Mouse (Mus musculus): ENCODE data around the gene Actn4. TPM values are rescaled to one million over a fixed set of nuclear protein-coding genes. Genes with fewer than 3 reads are reported as not detected.

The Actn4 gene
- total RNA-seq, 1 experiment from 2014 or later: 36.9 TPM

- no peak for ATAC-seq (replicated peaks; ENCODE audit: insufficient number of reproducible peaks, low FRiP score, low TSS enrichment, poor library complexity, severe bottlenecking)
These were observed 7.4 kb downstream of the Actn4 start for GRCm38 (mm10) chr7:28954773-28955172.

GRCm38 (mm10) chr7:28953476-28954376 is 8.4 kb downstream of the Actn4 start:
- no peak for ATAC-seq (replicated peaks; ENCODE audit: insufficient number of reproducible peaks, low FRiP score, low TSS enrichment, poor library complexity, severe bottlenecking)

GRCm38 (mm10) chr7:28952786-28953185 is 9.4 kb downstream of the Actn4 start:
- ATAC-seq (replicated peaks; ENCODE audit: insufficient number of reproducible peaks, low FRiP score, low TSS enrichment, poor library complexity, severe bottlenecking): no peak

- no peak for ATAC-seq (replicated peaks; ENCODE audit: insufficient number of reproducible peaks, low FRiP score, low TSS enrichment, poor library complexity, severe bottlenecking)
These were observed 10.4 kb downstream of the Actn4 start for GRCm38 (mm10) chr7:28951764-28952163.

- no peak for ATAC-seq (replicated peaks; ENCODE audit: insufficient number of reproducible peaks, low FRiP score, low TSS enrichment, poor library complexity, severe bottlenecking)
These were observed 11.6 kb downstream of the Actn4 start for GRCm38 (mm10) chr7:28950346-28951037.

- ATAC-seq (replicated peaks; ENCODE audit: insufficient number of reproducible peaks, low FRiP score, low TSS enrichment, poor library complexity, severe bottlenecking): no peak
These were observed 12.8 kb downstream of the Actn4 start for GRCm38 (mm10) chr7:28949298-28949697.

GRCm38 (mm10) chr7:28948746-28949145 is 13.4 kb downstream of the Actn4 start:
- no peak for ATAC-seq (replicated peaks; ENCODE audit: insufficient number of reproducible peaks, low FRiP score, low TSS enrichment, poor library complexity, severe bottlenecking)

- ATAC-seq (replicated peaks; ENCODE audit: insufficient number of reproducible peaks, low FRiP score, low TSS enrichment, poor library complexity, severe bottlenecking): no peak
These were observed 15.9 kb downstream of the Actn4 start for GRCm38 (mm10) chr7:28946271-28946610.

GRCm38 (mm10) chr7:28945416-28946270 is 16.5 kb downstream of the Actn4 start:
- ATAC-seq (replicated peaks; ENCODE audit: insufficient number of reproducible peaks, low FRiP score, low TSS enrichment, poor library complexity, severe bottlenecking): no peak

- no peak for ATAC-seq (replicated peaks; ENCODE audit: insufficient number of reproducible peaks, low FRiP score, low TSS enrichment, poor library complexity, severe bottlenecking)
These were observed 17.3 kb downstream of the Actn4 start for GRCm38 (mm10) chr7:28944756-28945415.

- no peak for ATAC-seq (replicated peaks; ENCODE audit: insufficient number of reproducible peaks, low FRiP score, low TSS enrichment, poor library complexity, severe bottlenecking)
These were observed 18.5 kb downstream of the Actn4 start for GRCm38 (mm10) chr7:28943451-28944180.

GRCm38 (mm10) chr7:28941542-28941941 is 20.6 kb downstream of the Actn4 start:
- no peak for ATAC-seq (replicated peaks; ENCODE audit: insufficient number of reproducible peaks, low FRiP score, low TSS enrichment, poor library complexity, severe bottlenecking)

- ATAC-seq (replicated peaks; ENCODE audit: insufficient number of reproducible peaks, low FRiP score, low TSS enrichment, poor library complexity, severe bottlenecking): no peak
These were observed 21.0 kb downstream of the Actn4 start for GRCm38 (mm10) chr7:28941129-28941528.

- no peak for ATAC-seq (replicated peaks; ENCODE audit: insufficient number of reproducible peaks, low FRiP score, low TSS enrichment, poor library complexity, severe bottlenecking)
These were observed 22.5 kb downstream of the Actn4 start for GRCm38 (mm10) chr7:28939418-28940183.

- ATAC-seq (replicated peaks; ENCODE audit: insufficient number of reproducible peaks, low FRiP score, low TSS enrichment, poor library complexity, severe bottlenecking): no peak
These were observed 23.5 kb downstream of the Actn4 start for GRCm38 (mm10) chr7:28938654-28939053.

GRCm38 (mm10) chr7:28936787-28937186 is 25.4 kb downstream of the Actn4 start:
- ATAC-seq (replicated peaks; ENCODE audit: insufficient number of reproducible peaks, low FRiP score, low TSS enrichment, poor library complexity, severe bottlenecking): no peak

GRCm38 (mm10) chr7:28933825-28934224 is 28.3 kb downstream of the Actn4 start:
- ATAC-seq (replicated peaks; ENCODE audit: insufficient number of reproducible peaks, low FRiP score, low TSS enrichment, poor library complexity, severe bottlenecking): no peak

All from monocyte, adult 5-6 weeks (primary cell).